Mouse (Mus musculus) lung, postnatal 14 days (tissue): ENCODE measurements around the gene Gm826.

Experiments used
- DNase-seq: peaks from one replicate; pipeline ENCODE4 v3.0.0; 2021

The Gm826 gene

GRCm38 (mm10) chr2:160267828-160268453 lies 66.0 kb downstream of the Gm826 start:
- no peak for DNase-seq

DNA sequence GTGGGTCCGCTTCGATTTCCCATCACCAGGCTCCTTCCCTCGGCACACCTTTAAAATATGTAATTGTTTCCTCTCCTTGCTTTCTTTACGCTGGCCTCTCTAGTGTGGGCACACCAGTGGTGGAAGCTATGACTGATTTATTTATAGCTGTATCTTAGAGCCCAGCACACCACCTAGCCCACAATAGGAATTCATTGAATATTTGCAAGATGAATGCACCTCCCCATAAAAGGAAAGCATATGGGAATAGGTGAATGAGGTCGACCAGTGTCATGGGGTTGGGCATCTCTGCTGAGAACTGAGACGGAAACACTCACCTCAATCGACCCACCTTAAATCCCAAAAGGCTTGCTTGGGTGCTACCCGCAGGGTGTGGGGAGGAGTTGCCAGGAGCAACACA lies 70.1 kb downstream of the Gm826 start:
- DNase-seq = no peak

- no peak for DNase-seq
Measured at GRCm38 (mm10) chr2:160261538-160261937, 72.4 kb downstream of the Gm826 start.
